Mouse (Mus musculus) CH12.LX (cell line): Measurements from ENCODE around the gene Bche. TPM values are rescaled to one million over a fixed set of nuclear protein-coding genes. Genes with fewer than 3 reads are reported as not detected.

Experiments used
- DNase-seq: peaks from one replicate; pipeline ENCODE4 v3.0.0-alpha.2; 2013; ENCODE audit errors: extremely low read depth
- H3K27ac ChIP-seq: 2 replicates; pipeline ENCODE4 v1.5.1; 2012; ENCODE audit warnings: low read depth, mild to moderate bottlenecking, control low read depth, moderate library complexity; ENCODE audit not compliant: insufficient read depth
- H3K27me3 ChIP-seq: replicated peaks from 2 replicates; pipeline ENCODE3; 2012; ENCODE audit warnings: inconsistent platforms
- H3K36me3 ChIP-seq, 2 experiments: replicated peaks in 1 of 2; 2 replicates each; pipeline versions ENCODE3 to v1.6.1; 2012; ENCODE audit warnings: inconsistent platforms in 1 of 2, low read length in 1 of 2, mild to moderate bottlenecking in 1 of 2, mixed read lengths in 1 of 2, moderate library complexity in 1 of 2; ENCODE audit not compliant: control insufficient read depth in 1 of 2, insufficient read depth in 1 of 2
- H3K4me1 ChIP-seq, 2 experiments: 2 replicates each; pipeline ENCODE4 v1.6.1; 2012; ENCODE audit warnings: inconsistent platforms in 1 of 2, moderate library complexity in 1 of 2; ENCODE audit not compliant: insufficient read depth in 2 of 2, control insufficient read depth in 1 of 2
- H3K4me2 ChIP-seq: 2 replicates; pipeline ENCODE4 v1.6.1; 2012; ENCODE audit warnings: low read depth, mild to moderate bottlenecking, control low read depth; ENCODE audit not compliant: poor library complexity, insufficient read depth, severe bottlenecking
- H3K4me3 ChIP-seq, 3 experiments: fragments of 150-350 bp in 1 of 3; sonication (generic) in 1 of 3; replicated peaks in 1 of 3; 2 replicates each; pipeline versions ENCODE3 to v1.5.1; 2011 to 2012; ENCODE audit warnings: low read depth in 2 of 3, low read length in 2 of 3, mild to moderate bottlenecking in 2 of 3, moderate library complexity in 2 of 3, control low read depth in 1 of 3, improper control_type of control experiment in 1 of 3, inconsistent platforms in 1 of 3, mixed read lengths in 1 of 3; ENCODE audit not compliant: poor library complexity in 1 of 3
- H3K79me2 ChIP-seq: replicated peaks from 2 replicates; pipeline ENCODE4 v1.6.1; 2012; ENCODE audit warnings: mild to moderate bottlenecking, moderate library complexity; ENCODE audit not compliant: control insufficient read depth, poor library complexity, insufficient read depth, severe bottlenecking; ENCODE audit errors: extremely low read depth
- H3K9ac ChIP-seq: 2 replicates; pipeline ENCODE4 v1.6.1; 2012; ENCODE audit warnings: low read depth, mild to moderate bottlenecking, control low read depth, moderate library complexity; ENCODE audit not compliant: insufficient read depth
- H3K9me3 ChIP-seq: replicated peaks from 2 replicates; pipeline ENCODE3; 2012; ENCODE audit warnings: low read length, inconsistent platforms, mixed read lengths
- CHD2 ChIP-seq: IDR thresholded peaks from 2 replicates; pipeline ENCODE4 v1.6.1; 2011; ENCODE audit warnings: low read length, improper control_type of control experiment
- EP300 ChIP-seq: IDR thresholded peaks from 2 replicates; pipeline ENCODE4 v1.6.1; 2011; ENCODE audit warnings: low read length, improper control_type of control experiment
- GABPA ChIP-seq: IDR thresholded peaks from 2 replicates; pipeline ENCODE4 v1.6.1; 2012; ENCODE audit warnings: low read depth, low read length, improper control_type of control experiment, inconsistent platforms; ENCODE audit not compliant: insufficient replicate concordance
- JUND ChIP-seq: conservative IDR thresholded peaks from 2 replicates; pipeline ENCODE4 v1.6.1; 2011; ENCODE audit warnings: low read depth, low read length, improper control_type of control experiment
- KAT2A ChIP-seq: IDR thresholded peaks from 2 replicates; pipeline ENCODE4 v1.6.1; 2012; ENCODE audit warnings: low read length, improper control_type of control experiment, inconsistent platforms; ENCODE audit not compliant: insufficient replicate concordance
- MAFK ChIP-seq: IDR thresholded peaks from 2 replicates; pipeline ENCODE4 v1.6.1; 2011; ENCODE audit warnings: low read length, improper control_type of control experiment; ENCODE audit not compliant: insufficient replicate concordance
- MEF2A ChIP-seq: IDR thresholded peaks from 2 replicates; pipeline ENCODE4 v1.6.1; 2014; ENCODE audit warnings: low read depth, mild to moderate bottlenecking, inconsistent platforms, low read length, improper control_type of control experiment, borderline replicate concordance
- MXI1 ChIP-seq: IDR thresholded peaks from 2 replicates; pipeline ENCODE4 v1.6.1; 2011; ENCODE audit warnings: mild to moderate bottlenecking, low read depth, low read length, improper control_type of control experiment
- NRF1 ChIP-seq: IDR thresholded peaks from 2 replicates; pipeline ENCODE4 v1.6.1; 2014; ENCODE audit warnings: low read depth, mild to moderate bottlenecking, inconsistent platforms, low read length, improper control_type of control experiment, moderate library complexity
- POLR2A ChIP-seq: IDR thresholded peaks from 2 replicates; pipeline ENCODE4 v1.6.1; 2011; ENCODE audit warnings: low read depth, mild to moderate bottlenecking, improper control_type of control experiment, low read length
- SIN3A ChIP-seq: IDR thresholded peaks from 2 replicates; pipeline ENCODE4 v1.6.1; 2012; ENCODE audit warnings: low read length, improper control_type of control experiment, inconsistent platforms
- TBP ChIP-seq: conservative IDR thresholded peaks from 2 replicates; pipeline ENCODE4 v1.6.1; 2011; ENCODE audit warnings: low read depth, low read length, improper control_type of control experiment
- TCF12 ChIP-seq: IDR thresholded peaks from 2 replicates; pipeline ENCODE4 v1.6.1; 2014; ENCODE audit warnings: low read depth, mild to moderate bottlenecking, inconsistent platforms, low read length, improper control_type of control experiment
- UBTF ChIP-seq: IDR thresholded peaks from 2 replicates; pipeline ENCODE4 v1.6.1; 2012; ENCODE audit warnings: low read depth, mild to moderate bottlenecking, inconsistent platforms, low read length, improper control_type of control experiment, moderate library complexity
- USF2 ChIP-seq: conservative IDR thresholded peaks from 2 replicates; pipeline ENCODE4 v1.6.1; 2011; ENCODE audit warnings: low read depth, low read length, improper control_type of control experiment
- ZC3H11A ChIP-seq: IDR thresholded peaks from 2 replicates; pipeline ENCODE4 v1.6.1; 2012; ENCODE audit warnings: low read depth, mild to moderate bottlenecking, inconsistent platforms, low read length, improper control_type of control experiment
- dilution Hi-C: fragments of 300-500 bp; cut with MboI; formaldehyde crosslinking; loops from 2 replicates; pipeline ENCODE4 v1.14.3; 2020; ENCODE audit warnings: low sequenced_read_pairs; ENCODE audit not compliant: extremely low pct_unique_long_range_greater_than_20kb, extremely low pct_ligation_motif_present
- in situ Hi-C: fragments of 300-500 bp; cut with MboI; formaldehyde crosslinking; loops from 3 replicates; pipeline ENCODE4 v1.14.3; 2019; ENCODE audit warnings: low sequenced_read_pairs, low pct_ligation_motif_present, low pct_unique_long_range_greater_than_20kb, mixed read lengths
- polyA plus RNA-seq: library from polyadenylated mRNA; unstranded; fragments of >175 nt; gene quantifications from 2 replicates; pipeline ENCODE4 v1.2.1, GENCODE M21; 2012; ENCODE audit warnings: low read depth; ENCODE audit not compliant: insufficient read length
- total RNA-seq, 2 experiments: library from RNA; depleted of rRNA; stranded (reverse); fragments of 300-350 nt in 1 of 2; fragments of >200 nt in 1 of 2; gene quantifications; 2 replicates each; pipeline ENCODE4 v1.2.3; 2012 to 2014

The Bche gene
- total and polyA plus RNA-seq, 3 experiments, result not detected

DNA sequence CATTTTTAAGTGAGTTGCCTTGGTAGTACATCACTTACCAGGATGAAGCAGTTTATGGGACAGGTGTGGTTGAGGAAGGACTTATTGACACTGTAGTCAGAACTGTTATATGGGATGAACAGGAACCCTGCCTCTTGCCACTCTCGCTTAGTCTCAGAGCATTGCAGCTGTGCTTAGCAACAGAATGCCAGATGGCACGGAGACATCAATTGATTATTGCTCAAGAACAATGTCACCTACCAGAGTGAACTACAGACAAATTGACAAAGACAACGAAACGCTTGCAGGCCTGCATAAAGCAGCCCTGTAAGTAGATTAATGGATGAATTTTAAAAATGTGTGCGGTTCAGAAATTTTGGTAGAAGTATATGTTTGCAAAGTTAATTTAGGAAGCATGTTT, 21.3 kb upstream of the Bche start:
- Histone ChIP-seq H3K27me3 (no peaks in the 10 kb centered on the region), H3K36me3 (no peaks in the 10 kb centered on the region), H3K4me2 (no peak overlapping the region), H3K27ac (no peak overlapping the region), H3K4me1 (no peaks in the 10 kb centered on the region), H3K9ac (no peak overlapping the region), H3K9me3 (peaks cover 26% of the 10 kb centered on the region), H3K4me3 (no peak overlapping the region), H3K79me2 (no peaks in the 10 kb centered on the region)
- in situ Hi-C loops (no loop called here), dilution Hi-C loops (no loop called here)
- no peak for DNase-seq
- no peak for TF ChIP-seq UBTF
- no peak for TF ChIP-seq KAT2A
- no peak for TF ChIP-seq POLR2A
- no peak for TF ChIP-seq MXI1
- no peak for TF ChIP-seq TBP
- TF ChIP-seq CHD2, result no peak
- no peak for TF ChIP-seq SIN3A
- no peak for TF ChIP-seq NRF1

DNA sequence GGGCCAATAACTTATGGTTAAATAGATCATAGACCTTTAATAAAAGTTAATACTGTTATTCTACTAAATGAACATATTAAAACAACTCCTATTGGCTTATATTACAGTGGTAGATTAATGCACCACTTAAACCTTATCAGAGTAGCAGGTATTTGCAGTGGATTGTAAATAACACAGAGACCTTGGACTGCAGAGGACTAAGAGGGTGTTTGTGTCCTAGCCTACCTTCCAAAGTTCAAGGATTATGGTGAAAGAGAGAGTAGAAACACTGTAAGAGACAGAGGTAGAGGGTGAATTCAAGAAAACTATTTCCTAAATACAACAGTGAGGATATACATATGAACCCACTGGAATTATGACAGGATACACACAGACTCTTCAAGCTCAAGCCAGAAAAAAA, 17.5 kb upstream of the Bche start:
- dilution Hi-C loops, result no loop called here
- Histone ChIP-seq H3K36me3 (no peaks in the 10 kb centered on the region), H3K27me3 (no peaks in the 10 kb centered on the region), H3K9ac (no peak overlapping the region), H3K9me3 (peaks cover 26% of the 10 kb centered on the region), H3K27ac (no peak overlapping the region), H3K4me3 (no peak overlapping the region), H3K4me2 (no peak overlapping the region), H3K4me1 (no peaks in the 10 kb centered on the region), H3K79me2 (no peaks in the 10 kb centered on the region)
- in situ Hi-C loops, result no loop called here
- DNase-seq, result no peak
- no peak for TF ChIP-seq EP300
- no peak for TF ChIP-seq TBP
- no peak for TF ChIP-seq SIN3A
- no peak for TF ChIP-seq CHD2
- TF ChIP-seq USF2, result no peak
- TF ChIP-seq MEF2A, result no peak
- TF ChIP-seq MAFK, result no peak
- TF ChIP-seq GABPA, result no peak
- TF ChIP-seq JUND, result no peak
- TF ChIP-seq ZC3H11A, result no peak
- no peak for TF ChIP-seq TCF12
- no peak for TF ChIP-seq UBTF
